Mouse (Mus musculus): ENCODE measurements at regions not wholly inside any gene's neighbourhood (a gene's known extent, or its start where the extent isn't known, plus 50 kb on each side); places are given as distances from the start of the nearest gene placed in this dataset.

GRCm38 (mm10) chr17:82828434-82828997 is 386.6 kb upstream of the Pkdcc start:
- Histone ChIP-seq H3K4me3 (replicated peaks; ENCODE audit: low read length) (no peak overlapping the region), H3K4me1 (replicated peaks; ENCODE audit: low read depth, low read length) (no peaks in the 10 kb centered on the region), H3K27me3 (ENCODE audit: insufficient read depth, low read length) (no peaks in the 10 kb centered on the region), H3K36me3 (ENCODE audit: insufficient read depth, low read length) (no peaks in the 10 kb centered on the region), H3K9me3 (ENCODE audit: low read length) (no peaks in the 10 kb centered on the region)
- no peak for TF ChIP-seq NANOG (IDR thresholded peaks at IDR 0.05; ENCODE audit: borderline replicate concordance, low read length)
- no peak for TF ChIP-seq CTCF (conservative IDR thresholded peaks at IDR 0.05; ENCODE audit: low read length)
- TF ChIP-seq POU5F1 (IDR thresholded peaks at IDR 0.05; ENCODE audit: borderline replicate concordance, low read length): no peak

- H3K4me3 ChIP-seq (replicated peaks; ENCODE audit: low read length): no peak overlapping the region
- no peaks in the 10 kb centered on the region for H3K27me3 ChIP-seq (ENCODE audit: insufficient read depth, low read length)
- H3K4me1 ChIP-seq (replicated peaks; ENCODE audit: low read depth, low read length): no peaks in the 10 kb centered on the region
- H3K36me3 ChIP-seq (ENCODE audit: insufficient read depth, low read length): no peaks in the 10 kb centered on the region
- TF ChIP-seq NANOG (IDR thresholded peaks at IDR 0.05; ENCODE audit: borderline replicate concordance, low read length): no peak
- no peak for TF ChIP-seq CTCF (conservative IDR thresholded peaks at IDR 0.05; ENCODE audit: low read length)
- no peak for TF ChIP-seq POU5F1 (IDR thresholded peaks at IDR 0.05; ENCODE audit: borderline replicate concordance, low read length)
- H3K9me3 ChIP-seq (ENCODE audit: low read length): no peaks in the 10 kb centered on the region
These were observed 385.7 kb upstream of the Pkdcc start for GRCm38 (mm10) chr17:82829415-82829814.

GRCm38 (mm10) chr17:82834177-82834576 is 380.9 kb upstream of the Pkdcc start:
- TF ChIP-seq POU5F1 (IDR thresholded peaks at IDR 0.05; ENCODE audit: borderline replicate concordance, low read length) (no peak), CTCF (conservative IDR thresholded peaks at IDR 0.05; ENCODE audit: low read length) (no peak), NANOG (IDR thresholded peaks at IDR 0.05; ENCODE audit: borderline replicate concordance, low read length) (no peak)

GRCm38 (mm10) chr17:82836115-82836514 is 379.0 kb upstream of the Pkdcc start:
- no peaks in the 10 kb centered on the region for H3K36me3 ChIP-seq (ENCODE audit: insufficient read depth, low read length)
- no peaks in the 10 kb centered on the region for H3K27me3 ChIP-seq (ENCODE audit: insufficient read depth, low read length)
- no peaks in the 10 kb centered on the region for H3K9me3 ChIP-seq (ENCODE audit: low read length)
- H3K4me3 ChIP-seq (replicated peaks; ENCODE audit: low read length): no peak overlapping the region
- H3K4me1 ChIP-seq (replicated peaks; ENCODE audit: low read depth, low read length): no peaks in the 10 kb centered on the region
- TF ChIP-seq POU5F1 (IDR thresholded peaks at IDR 0.05; ENCODE audit: borderline replicate concordance, low read length) (no peak), CTCF (conservative IDR thresholded peaks at IDR 0.05; ENCODE audit: low read length) (no peak), NANOG (IDR thresholded peaks at IDR 0.05; ENCODE audit: borderline replicate concordance, low read length) (no peak)

More at GRCm38 (mm10) chr17:82834177-82834576, 380.9 kb upstream of the Pkdcc start:
- H3K27me3 ChIP-seq (ENCODE audit: insufficient read depth, low read length): no peaks in the 10 kb centered on the region
- H3K4me3 ChIP-seq (replicated peaks; ENCODE audit: low read length): no peak overlapping the region
- H3K36me3 ChIP-seq (ENCODE audit: insufficient read depth, low read length): no peaks in the 10 kb centered on the region
- no peaks in the 10 kb centered on the region for H3K9me3 ChIP-seq (ENCODE audit: low read length)
- no peaks in the 10 kb centered on the region for H3K4me1 ChIP-seq (replicated peaks; ENCODE audit: low read depth, low read length)

GRCm38 (mm10) chr17:82846776-82847494 is 368.2 kb upstream of the Pkdcc start:
- H3K4me3 ChIP-seq (replicated peaks; ENCODE audit: low read length): no peak overlapping the region

GRCm38 (mm10) chr17:82857199-82858147 is 357.6 kb upstream of the Pkdcc start:
- TF ChIP-seq CTCF (conservative IDR thresholded peaks at IDR 0.05; ENCODE audit: low read length) (peak; percentile 65), NANOG (IDR thresholded peaks at IDR 0.05; ENCODE audit: borderline replicate concordance, low read length) (no peak), POU5F1 (IDR thresholded peaks at IDR 0.05; ENCODE audit: borderline replicate concordance, low read length) (no peak)

More at GRCm38 (mm10) chr17:82846776-82847494, 368.2 kb upstream of the Pkdcc start:
- H3K9me3 ChIP-seq (ENCODE audit: low read length): peaks cover 19% of the 10 kb centered on the region
- no peaks in the 10 kb centered on the region for H3K27me3 ChIP-seq (ENCODE audit: insufficient read depth, low read length)
- H3K4me1 ChIP-seq (replicated peaks; ENCODE audit: low read depth, low read length): no peaks in the 10 kb centered on the region
- no peak for TF ChIP-seq POU5F1 (IDR thresholded peaks at IDR 0.05; ENCODE audit: borderline replicate concordance, low read length)
- no peak for TF ChIP-seq NANOG (IDR thresholded peaks at IDR 0.05; ENCODE audit: borderline replicate concordance, low read length)
- no peak for TF ChIP-seq CTCF (conservative IDR thresholded peaks at IDR 0.05; ENCODE audit: low read length)
- H3K36me3 ChIP-seq (ENCODE audit: insufficient read depth, low read length): no peaks in the 10 kb centered on the region

GRCm38 (mm10) chr17:82860391-82860790 is 354.7 kb upstream of the Pkdcc start:
- H3K9me3 ChIP-seq (ENCODE audit: low read length): no peaks in the 10 kb centered on the region; the same call in 1 of the 2 replicates
- peaks cover 3% of the 10 kb centered on the region; the same call in 1 of the 2 replicates for H3K4me1 ChIP-seq (replicated peaks; ENCODE audit: low read depth, low read length)
- H3K27me3 ChIP-seq (ENCODE audit: insufficient read depth, low read length): peaks cover 15% of the 10 kb centered on the region; the same call in 1 of the 2 replicates
- H3K36me3 ChIP-seq (ENCODE audit: insufficient read depth, low read length): no peaks in the 10 kb centered on the region
- TF ChIP-seq POU5F1 (IDR thresholded peaks at IDR 0.05; ENCODE audit: borderline replicate concordance, low read length) (no peak), NANOG (IDR thresholded peaks at IDR 0.05; ENCODE audit: borderline replicate concordance, low read length) (no peak), CTCF (conservative IDR thresholded peaks at IDR 0.05; ENCODE audit: low read length) (no peak)
- H3K4me3 ChIP-seq (replicated peaks; ENCODE audit: low read length): no peak overlapping the region

More at GRCm38 (mm10) chr17:82857199-82858147, 357.6 kb upstream of the Pkdcc start:
- Histone ChIP-seq H3K36me3 (ENCODE audit: insufficient read depth, low read length) (no peaks in the 10 kb centered on the region), H3K4me3 (replicated peaks; ENCODE audit: low read length) (no peak overlapping the region), H3K9me3 (ENCODE audit: low read length) (peaks cover 22% of the 10 kb centered on the region), H3K27me3 (ENCODE audit: insufficient read depth, low read length) (peaks cover 15% of the 10 kb centered on the region; the same call in 1 of the 2 replicates), H3K4me1 (replicated peaks; ENCODE audit: low read depth, low read length) (peaks cover 3% of the 10 kb centered on the region; the same call in 1 of the 2 replicates)

- H3K36me3 ChIP-seq (ENCODE audit: insufficient read depth, low read length): no peaks in the 10 kb centered on the region
- H3K4me3 ChIP-seq (replicated peaks; ENCODE audit: low read length): no peak overlapping the region
- H3K27me3 ChIP-seq (ENCODE audit: insufficient read depth, low read length): peaks cover 11% of the 10 kb centered on the region; the same call in 1 of the 2 replicates
- TF ChIP-seq NANOG (IDR thresholded peaks at IDR 0.05; ENCODE audit: borderline replicate concordance, low read length) (no peak), CTCF (conservative IDR thresholded peaks at IDR 0.05; ENCODE audit: low read length) (no peak), POU5F1 (IDR thresholded peaks at IDR 0.05; ENCODE audit: borderline replicate concordance, low read length) (no peak)
- H3K4me1 ChIP-seq (replicated peaks; ENCODE audit: low read depth, low read length): peaks cover 3% of the 10 kb centered on the region; the same call in 1 of the 2 replicates
- H3K9me3 ChIP-seq (ENCODE audit: low read length): no peaks in the 10 kb centered on the region
These were observed 354.1 kb upstream of the Pkdcc start for GRCm38 (mm10) chr17:82860966-82861365.
